Mouse (Mus musculus) lung, postnatal 0 days (tissue): ENCODE measurements around the gene Ddx39b. TPM values are rescaled to one million over a fixed set of nuclear protein-coding genes. Genes with fewer than 3 reads are reported as not detected.

ENCODE experiments used
- ATAC-seq: fragments of 200-750 bp; cut with Nextera tagmentation; 2 replicates; pipeline ENCODE4 v1.8.0; 2017; ENCODE audit warnings: moderate library complexity
- DNase-seq: peaks from one replicate; pipeline ENCODE4 v3.0.0-alpha.2; 2016; ENCODE audit warnings: low spot score
- H3K27ac ChIP-seq: fragments of 300-500 bp; sonication (generic); 2 replicates; pipeline ENCODE4 v1.5.1; 2014; ENCODE audit warnings: antibody characterized with exemption, mild to moderate bottlenecking, low read length, mixed read lengths
- H3K27me3 ChIP-seq: fragments of 300-500 bp; sonication (generic); replicated peaks from 2 replicates; pipeline ENCODE4 v1.6.1; 2014; ENCODE audit warnings: low read length, mixed read lengths; ENCODE audit not compliant: insufficient read depth
- H3K36me3 ChIP-seq: fragments of 300-500 bp; sonication (generic); 2 replicates; pipeline ENCODE4 v1.6.1; 2014; ENCODE audit warnings: low read length, mixed read lengths; ENCODE audit not compliant: insufficient read depth
- H3K4me1 ChIP-seq: fragments of 300-500 bp; sonication (generic); 2 replicates; pipeline ENCODE4 v1.6.1; 2014; ENCODE audit warnings: antibody characterized with exemption, low read depth, low read length, mixed read lengths; ENCODE audit not compliant: insufficient read depth
- H3K4me2 ChIP-seq: fragments of 300-500 bp; sonication (generic); replicated peaks from 2 replicates; pipeline ENCODE4 v1.6.1; 2014; ENCODE audit warnings: low read depth, mild to moderate bottlenecking, low read length, moderate library complexity, mixed read lengths
- H3K4me3 ChIP-seq: fragments of 300-500 bp; sonication (generic); 2 replicates; pipeline ENCODE4 v1.5.1; 2014; ENCODE audit warnings: low read depth, low read length
- H3K9ac ChIP-seq: fragments of 300-500 bp; sonication (generic); replicated peaks from 2 replicates; pipeline ENCODE4 v1.6.1; 2014; ENCODE audit warnings: low read depth, mild to moderate bottlenecking
- H3K9me3 ChIP-seq: fragments of 300-500 bp; sonication (generic); 2 replicates; pipeline ENCODE4 v1.6.1; 2016; ENCODE audit warnings: low read length, mixed read lengths
- CTCF ChIP-seq: IDR thresholded peaks from 2 replicates; pipeline ENCODE4 v1.5.1; 2016; ENCODE audit warnings: antibody characterized with exemption, mild to moderate bottlenecking
- EP300 ChIP-seq: IDR thresholded peaks from 2 replicates; pipeline ENCODE4 v1.6.1; 2016; ENCODE audit warnings: antibody characterized with exemption, mild to moderate bottlenecking, control low read depth
- WGBS: fragments of 180-500 bp; shearing (Covaris S2); extraction: QIAGEN DNeasy Blood & Tissue Kit; methylation state at CpG from one replicate; pipeline ENCODE4 v1.1.7; 2014; 5-methylcytosine and 5-hydroxymethylcytosine counted together
- polyA plus RNA-seq: library from polyadenylated mRNA; unstranded; fragments of >200 nt; fragmentation: Nextera tagmentation; extraction: Ambion mirVana; gene quantifications from 2 replicates; pipeline ENCODE4 v1.2.1, GENCODE M21; 2015

Ddx39b gene
- polyA plus RNA-seq, 1 experiment from 2014 or later: 170 TPM

DNA sequence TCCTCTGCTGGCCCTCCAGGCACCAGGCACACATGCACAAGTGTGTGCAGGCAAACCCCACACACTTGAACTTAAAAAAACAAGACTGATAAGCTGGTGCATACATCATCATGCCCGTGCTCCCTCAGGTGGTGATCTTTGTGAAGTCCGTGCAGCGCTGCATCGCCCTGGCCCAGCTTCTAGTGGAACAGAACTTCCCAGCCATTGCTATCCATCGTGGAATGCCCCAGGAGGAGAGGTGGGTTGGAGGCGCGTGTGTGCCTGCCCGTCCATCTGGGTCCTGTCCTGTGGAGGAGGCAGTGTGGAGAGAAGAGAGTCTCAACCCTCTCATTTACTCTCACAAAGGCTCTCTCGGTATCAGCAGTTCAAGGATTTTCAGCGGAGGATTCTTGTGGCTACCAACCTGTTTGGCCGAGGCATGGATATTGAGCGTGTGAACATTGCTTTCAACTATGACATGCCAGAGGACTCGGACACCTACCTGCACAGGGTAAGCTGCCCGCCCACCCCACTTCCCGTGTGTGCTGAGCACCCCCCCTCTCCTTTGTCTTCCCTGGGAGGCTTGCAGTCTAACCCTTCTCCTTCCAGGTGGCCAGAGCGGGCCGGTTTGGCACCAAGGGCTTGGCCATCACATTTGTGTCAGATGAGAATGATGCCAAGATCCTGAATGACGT lies 11.2 kb downstream of the Ddx39b start:
- no peak overlapping the region for H3K9ac ChIP-seq
- DNase-seq: no peak
- H3K4me1 ChIP-seq: no peaks in the 10 kb centered on the region
- ATAC-seq: no peak
- H3K27me3 ChIP-seq: no peaks in the 10 kb centered on the region
- H3K4me2 ChIP-seq: no peak overlapping the region
- WGBS: 72% methylated on average over 18 of the region's 18 CpGs
- H3K4me3 ChIP-seq: no peak overlapping the region
- 0 out of 2 replicates have a peak overlapping the region, but pooled peaks have one; percentile 9 for H3K27ac ChIP-seq
- TF ChIP-seq EP300 (no peak), CTCF (no peak)
- peaks cover 28% of the 10 kb centered on the region for H3K36me3 ChIP-seq
- no peaks in the 10 kb centered on the region for H3K9me3 ChIP-seq

DNA sequence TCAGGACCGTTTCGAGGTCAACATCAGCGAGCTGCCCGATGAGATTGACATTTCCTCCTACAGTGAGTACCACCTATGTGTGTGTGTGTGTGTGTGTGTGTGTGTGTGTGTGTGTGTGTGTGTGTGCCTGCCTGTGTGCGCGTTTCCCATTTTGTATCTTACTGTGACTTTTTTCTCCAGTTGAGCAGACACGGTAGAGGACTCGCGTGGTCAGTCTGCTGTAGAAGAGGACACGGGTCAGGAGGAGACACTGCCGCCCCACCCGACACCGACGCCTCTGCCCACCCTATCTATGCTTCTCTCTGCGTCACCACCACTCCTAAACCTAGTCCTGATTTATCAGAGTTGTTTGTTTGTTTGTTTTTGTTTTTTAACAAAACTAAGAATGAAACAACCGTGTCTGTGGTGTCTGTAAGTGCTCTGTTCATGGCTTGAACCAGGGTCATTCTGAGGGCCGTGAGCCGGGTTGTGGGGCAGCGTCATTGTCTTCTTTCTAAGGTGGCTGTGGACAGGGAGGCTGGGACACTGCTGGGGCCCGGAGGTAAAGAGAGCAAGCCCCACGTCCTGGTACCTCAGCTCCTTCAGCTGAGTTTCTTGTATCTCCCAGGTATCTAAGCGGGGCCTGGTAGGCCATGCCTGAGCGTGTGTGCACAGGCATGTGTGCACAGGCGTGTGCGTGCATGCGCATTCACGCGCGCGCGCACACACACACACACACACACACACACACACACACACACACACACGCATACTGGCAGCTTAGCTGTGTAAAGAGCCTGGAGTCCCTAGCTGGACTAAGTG lies 11.9 kb downstream of the Ddx39b start:
- Histone ChIP-seq H3K27ac (no peak overlapping the region), H3K27me3 (no peaks in the 10 kb centered on the region), H3K4me2 (no peak overlapping the region), H3K36me3 (peaks cover 28% of the 10 kb centered on the region), H3K9me3 (no peaks in the 10 kb centered on the region), H3K4me1 (no peaks in the 10 kb centered on the region), H3K9ac (no peak overlapping the region), H3K4me3 (no peak overlapping the region)
- no peak for ATAC-seq
- DNase-seq: no peak
- no peak for TF ChIP-seq CTCF
- TF ChIP-seq EP300: no peak
- WGBS: 81% methylated on average over 30 of the region's 32 CpGs

GRCm38 (mm10) chr17:35254241-35255098 lies 12.9 kb downstream of the Ddx39b start:
- Histone ChIP-seq H3K9me3 (no peaks in the 10 kb centered on the region), H3K4me3 (no peak overlapping the region), H3K27me3 (no peaks in the 10 kb centered on the region), H3K27ac (no peak overlapping the region), H3K4me1 (no peaks in the 10 kb centered on the region), H3K9ac (no peak overlapping the region), H3K36me3 (peaks cover 19% of the 10 kb centered on the region), H3K4me2 (no peak overlapping the region)
- ATAC-seq (no peak), DNase-seq (peak; percentile 73)
- TF ChIP-seq EP300 (no peak), CTCF (peak; percentile 86)
- WGBS: 51% methylated on average over 11 of the region's 11 CpGs

DNA sequence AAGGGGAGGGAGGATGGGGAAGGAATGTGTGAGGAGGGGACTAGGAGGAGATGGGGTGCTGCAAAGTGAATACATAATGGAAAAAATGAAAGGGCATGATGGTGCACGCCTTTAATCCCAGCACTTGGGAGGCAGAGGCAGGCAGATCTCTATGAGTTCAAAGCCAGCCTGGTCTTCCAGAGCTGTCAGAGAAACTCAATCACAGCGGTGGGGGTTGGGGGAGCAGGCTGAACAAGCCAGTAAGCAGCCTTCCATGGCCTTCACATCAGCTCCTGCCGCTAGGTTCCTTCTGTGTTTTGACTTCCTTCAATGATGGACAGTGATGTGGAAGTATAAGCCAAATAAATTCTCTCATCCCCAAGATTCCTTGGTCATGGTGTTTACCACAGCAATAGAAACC lies 13.8 kb downstream of the Ddx39b start:
- no peak overlapping the region for H3K9ac ChIP-seq
- no peak overlapping the region for H3K27ac ChIP-seq
- H3K27me3 ChIP-seq: no peaks in the 10 kb centered on the region
- H3K4me2 ChIP-seq: no peak overlapping the region
- no peak overlapping the region for H3K4me3 ChIP-seq
- DNase-seq (no peak), ATAC-seq (no peak)
- TF ChIP-seq EP300: no peak
- no peak for TF ChIP-seq CTCF
- peaks cover 11% of the 10 kb centered on the region; the same call in 1 of the 2 replicates for H3K36me3 ChIP-seq
- WGBS: 64% methylated on average over 3 of the region's 3 CpGs
- H3K4me1 ChIP-seq: no peaks in the 10 kb centered on the region
- H3K9me3 ChIP-seq: no peaks in the 10 kb centered on the region

DNA sequence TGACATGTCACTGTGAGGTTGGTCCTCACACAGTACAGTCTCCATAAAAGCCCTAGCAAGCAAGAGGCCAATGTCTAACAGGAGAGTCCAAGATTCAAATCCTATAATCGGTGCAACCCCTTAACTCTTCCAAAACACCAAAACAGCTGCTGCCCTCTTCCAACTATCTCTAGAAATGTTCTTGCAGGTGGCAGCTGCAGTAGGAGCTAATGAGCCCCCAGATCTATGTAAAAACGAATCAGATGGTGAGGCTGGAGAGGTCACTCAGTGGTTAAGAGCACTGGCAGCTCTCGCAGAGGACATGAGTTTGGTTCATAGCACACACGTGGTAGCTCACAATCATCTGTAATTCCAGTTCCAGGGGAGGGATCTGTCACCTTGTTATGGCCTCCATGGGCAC lies 14.2 kb downstream of the Ddx39b start:
- no peak for ATAC-seq
- no peak overlapping the region for H3K9ac ChIP-seq
- no peak overlapping the region for H3K4me2 ChIP-seq
- TF ChIP-seq CTCF: no peak
- no peak for TF ChIP-seq EP300
- no peak overlapping the region for H3K27ac ChIP-seq
- no peak overlapping the region for H3K4me3 ChIP-seq
- 54% methylated on average over 4 of the region's 4 CpGs for WGBS
- H3K27me3 ChIP-seq: no peaks in the 10 kb centered on the region
- H3K9me3 ChIP-seq: no peaks in the 10 kb centered on the region
- H3K4me1 ChIP-seq: no peaks in the 10 kb centered on the region
- DNase-seq: no peak
- peaks cover 10% of the 10 kb centered on the region; the same call in 1 of the 2 replicates for H3K36me3 ChIP-seq

DNA sequence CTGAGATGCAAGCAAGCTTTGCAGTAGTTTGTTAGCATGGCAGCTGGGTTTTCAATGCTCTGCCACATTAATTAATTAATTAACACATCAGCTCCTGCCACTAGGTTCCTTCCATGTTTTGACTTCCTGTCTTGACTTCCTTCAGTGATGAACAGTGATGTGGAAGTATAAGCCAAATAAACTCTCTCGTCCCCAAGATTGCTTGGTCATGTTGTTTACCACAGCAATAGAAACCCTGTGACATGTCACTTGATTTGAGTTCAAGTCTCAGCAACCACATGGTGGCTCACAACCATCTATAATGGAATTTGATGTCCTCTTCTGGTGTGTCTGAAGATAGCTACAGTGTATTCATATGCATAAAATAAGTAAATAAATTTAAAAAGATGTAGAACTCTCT lies 15.8 kb downstream of the Ddx39b start:
- no peak overlapping the region for H3K4me3 ChIP-seq

More for the DNA sequence above, 15.8 kb downstream of the Ddx39b start:
- Histone ChIP-seq H3K27me3 (no peaks in the 10 kb centered on the region), H3K27ac (no peak overlapping the region), H3K9ac (no peak overlapping the region), H3K36me3 (peaks cover 10% of the 10 kb centered on the region; the same call in 1 of the 2 replicates), H3K9me3 (no peaks in the 10 kb centered on the region), H3K4me2 (no peak overlapping the region), H3K4me1 (no peaks in the 10 kb centered on the region; the same call in 1 of the 2 replicates)
- DNase-seq: no peak
- no peak for ATAC-seq
- TF ChIP-seq EP300 (no peak), CTCF (no peak)
- 41% methylated on average over 1 of the region's 1 CpGs for WGBS
